Mouse (Mus musculus) splenic B cell, adult 2 months (primary cell): ENCODE results near the gene Nhlrc1.
A peak's percentile ranks its signal among the peaks of the same experiment; 100 is the strongest.

Experiments used
- DNase-seq: peaks from one replicate; pipeline ENCODE4 v3.0.0-alpha.2; 2011; ENCODE audit warnings: low read depth, low spot score
- H3K27me3 ChIP-seq: 2 replicates; pipeline ENCODE4 v1.6.1; 2012; ENCODE audit warnings: mild to moderate bottlenecking, low read length, moderate library complexity, mixed read lengths; ENCODE audit not compliant: control insufficient read depth, poor library complexity, insufficient read depth, severe bottlenecking
- H3K36me3 ChIP-seq: 2 replicates; pipeline ENCODE4 v1.6.1; 2012; ENCODE audit warnings: mild to moderate bottlenecking, low read length, moderate library complexity, mixed read lengths; ENCODE audit not compliant: control insufficient read depth, poor library complexity, insufficient read depth, severe bottlenecking

Nhlrc1 gene

DNA sequence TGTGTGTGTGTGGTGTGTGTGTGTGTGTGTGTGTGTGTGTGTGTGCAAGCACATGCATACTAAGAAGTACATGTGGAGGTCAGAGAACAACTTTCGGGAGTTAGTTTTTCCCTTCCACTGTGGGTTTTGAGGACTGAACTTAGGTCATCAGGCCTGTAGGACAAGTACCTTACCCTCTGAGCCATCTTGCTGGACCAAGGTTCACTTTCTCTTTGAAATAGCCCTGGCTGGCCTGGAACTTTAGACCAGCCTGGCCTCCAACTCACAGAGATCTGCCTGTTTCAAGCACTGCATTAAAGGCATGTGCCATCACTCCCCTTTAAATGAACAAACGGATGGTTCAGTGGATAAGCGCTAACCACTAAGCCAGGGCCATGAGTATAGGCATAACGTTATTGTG, 19.0 kb upstream of the Nhlrc1 start:
- H3K27me3 ChIP-seq: no peaks in the 10 kb centered on the region
- H3K36me3 ChIP-seq: no peaks in the 10 kb centered on the region
- DNase-seq: no peak

DNA sequence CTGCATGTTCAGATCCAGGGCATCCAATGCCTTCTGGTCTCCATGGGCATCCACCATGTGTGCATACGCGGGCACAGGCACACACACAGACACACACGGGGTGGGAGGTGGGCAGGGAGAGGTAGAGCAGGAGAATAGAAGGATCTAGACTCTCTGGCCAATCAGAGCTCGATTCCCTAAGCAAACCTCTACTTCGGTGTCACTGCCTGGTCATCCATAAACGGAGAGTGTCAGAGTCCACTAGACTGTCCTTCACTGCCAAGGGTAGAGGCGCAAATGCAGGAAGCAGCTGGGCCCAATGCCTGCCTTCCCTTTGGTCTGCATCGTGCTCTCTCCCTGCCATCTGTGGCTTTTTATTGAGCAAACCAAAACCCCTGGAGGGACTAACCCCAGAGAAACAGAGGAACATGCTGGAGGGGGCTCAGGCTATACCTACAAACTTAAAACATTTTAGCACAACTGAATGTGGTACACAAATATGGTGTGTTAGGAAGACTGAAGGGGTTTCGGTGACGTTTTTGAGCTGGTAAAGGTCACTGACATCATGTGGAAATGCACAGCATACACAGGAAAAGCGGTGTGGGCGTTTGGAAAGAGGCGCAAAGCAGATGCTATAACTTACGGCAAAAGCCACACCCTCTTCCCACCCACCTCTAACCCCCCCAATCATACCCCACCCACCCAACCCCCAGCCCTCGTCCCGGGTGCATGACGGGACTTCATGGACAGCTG, 15.9 kb upstream of the Nhlrc1 start:
- no peak for DNase-seq
- no peaks in the 10 kb centered on the region for H3K36me3 ChIP-seq
- H3K27me3 ChIP-seq: no peaks in the 10 kb centered on the region

DNA sequence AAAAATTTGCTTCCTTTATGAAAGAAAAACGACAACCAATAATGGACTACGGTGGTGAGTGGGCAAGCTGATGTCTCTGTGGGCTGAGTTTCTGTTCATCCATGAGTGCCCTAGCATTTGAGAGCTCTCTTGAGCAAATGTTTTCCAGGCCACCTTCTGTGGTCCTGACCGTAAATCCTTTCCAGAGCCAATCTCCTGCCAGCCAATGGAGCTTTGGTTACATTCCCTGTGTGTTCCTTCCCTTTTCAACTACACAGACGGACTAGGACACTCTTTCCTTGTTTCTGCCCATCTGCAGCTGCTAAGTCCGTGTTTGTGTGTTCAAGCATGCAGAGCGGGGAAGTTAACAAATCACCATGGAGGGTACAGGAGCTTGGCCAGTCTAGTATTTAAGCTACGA, 6.1 kb upstream of the Nhlrc1 start:
- H3K36me3 ChIP-seq: no peaks in the 10 kb centered on the region
- H3K27me3 ChIP-seq: no peaks in the 10 kb centered on the region
- DNase-seq: no peak

DNA sequence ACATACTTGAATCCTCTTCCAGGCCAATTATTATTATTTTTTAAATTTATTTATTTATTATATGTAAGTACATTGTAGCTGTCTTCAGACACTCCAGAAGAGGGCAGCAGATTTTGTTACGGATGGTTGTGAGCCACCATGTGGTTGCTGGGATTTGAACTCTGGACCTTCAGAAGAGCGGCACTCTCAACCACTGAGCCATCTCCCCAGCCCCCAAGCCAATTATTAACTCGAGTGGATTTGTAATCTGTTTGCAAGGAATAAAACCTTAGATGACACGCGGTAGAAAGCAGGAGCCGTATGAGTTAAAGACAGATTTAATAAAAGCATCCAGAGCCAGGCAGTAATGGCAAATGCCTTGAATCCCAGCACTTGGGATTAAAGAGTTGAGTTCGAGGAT, 5.1 kb upstream of the Nhlrc1 start:
- no peak for DNase-seq
- Histone ChIP-seq H3K27me3 (no peaks in the 10 kb centered on the region), H3K36me3 (no peaks in the 10 kb centered on the region)

DNA sequence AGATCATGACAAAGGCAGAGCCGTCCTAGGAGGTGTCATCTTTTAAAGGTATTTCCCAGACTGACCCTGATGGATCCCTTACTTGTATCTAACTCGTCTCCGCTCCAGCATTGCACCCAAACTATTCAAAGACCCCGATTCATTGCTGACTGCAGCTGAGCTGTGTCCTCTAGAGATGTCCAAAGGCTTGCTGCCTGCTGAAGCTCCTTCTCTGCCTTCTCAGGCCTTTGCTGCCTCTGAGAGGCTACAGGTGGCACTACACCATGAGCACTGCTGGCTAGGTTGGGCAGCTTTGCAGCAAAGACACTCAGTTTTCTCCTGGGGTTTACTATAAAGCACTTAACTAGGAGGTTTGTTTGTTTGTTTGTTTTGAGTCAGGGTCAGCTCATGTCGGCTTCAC, 2.6 kb upstream of the Nhlrc1 start:
- peak; percentile 20 for DNase-seq
- Histone ChIP-seq H3K27me3 (no peaks in the 10 kb centered on the region), H3K36me3 (no peaks in the 10 kb centered on the region)

DNA sequence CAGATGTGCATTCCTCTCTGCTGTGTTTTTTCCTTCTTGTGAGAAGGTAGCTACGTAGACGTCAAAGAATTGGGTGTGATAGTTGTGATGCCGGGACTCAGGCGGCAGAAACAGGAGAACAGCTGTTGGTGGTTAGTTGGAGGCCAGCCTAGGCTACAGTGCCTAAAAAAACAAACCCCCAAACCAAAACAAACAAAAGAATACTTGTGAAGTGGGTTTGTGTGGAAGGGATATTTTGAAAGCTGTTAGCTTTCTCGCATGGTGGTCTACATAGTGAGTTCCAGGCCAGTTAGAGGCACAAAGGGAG, 498 bp upstream of the Nhlrc1 start:
- Histone ChIP-seq H3K27me3 (no peaks in the 10 kb centered on the region), H3K36me3 (no peaks in the 10 kb centered on the region)
- no peak for DNase-seq

DNA sequence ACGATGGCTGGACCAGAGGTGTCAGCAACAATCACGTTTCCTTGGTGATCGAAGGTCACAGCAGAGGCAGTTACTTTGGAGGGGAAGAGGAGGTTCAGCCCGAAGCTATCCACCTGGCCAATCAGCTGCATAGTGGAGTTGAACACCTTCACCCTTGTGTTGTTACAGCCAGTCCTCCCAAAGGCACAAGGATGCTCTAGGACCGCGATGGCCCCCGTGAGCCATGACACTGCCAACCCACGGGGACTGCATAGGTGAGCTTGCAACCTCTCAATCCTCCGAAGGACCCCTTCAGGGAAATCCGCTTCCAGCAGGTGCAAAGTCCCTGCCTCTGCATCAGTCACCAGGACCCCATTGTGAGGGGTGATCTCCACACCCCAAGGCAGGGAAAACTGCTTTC, 910 bp downstream of the Nhlrc1 start:
- H3K27me3 ChIP-seq: no peaks in the 10 kb centered on the region
- DNase-seq: no peak
- H3K36me3 ChIP-seq: no peaks in the 10 kb centered on the region

DNA sequence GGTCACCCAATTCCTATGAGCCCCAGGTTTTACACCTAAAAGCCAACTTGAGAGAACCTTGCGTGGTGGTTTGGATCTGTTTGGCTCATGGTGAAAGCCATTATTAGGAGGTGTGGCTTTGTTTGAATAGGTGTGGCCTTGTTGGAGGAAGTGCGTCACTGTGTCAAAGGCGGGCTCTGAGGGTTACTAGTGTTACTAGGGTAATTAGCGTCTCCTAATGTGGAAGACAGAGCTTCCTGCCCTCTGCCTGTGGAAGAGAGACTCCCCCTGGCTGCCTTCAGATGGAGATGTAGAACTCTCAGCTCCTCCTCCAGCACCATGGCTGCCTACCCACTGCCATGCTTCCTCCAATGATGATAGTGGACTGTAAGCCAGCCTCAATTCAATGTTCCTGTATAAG, 13.1 kb downstream of the Nhlrc1 start:
- Histone ChIP-seq H3K27me3 (no peaks in the 10 kb centered on the region), H3K36me3 (no peaks in the 10 kb centered on the region)
- no peak for DNase-seq

DNA sequence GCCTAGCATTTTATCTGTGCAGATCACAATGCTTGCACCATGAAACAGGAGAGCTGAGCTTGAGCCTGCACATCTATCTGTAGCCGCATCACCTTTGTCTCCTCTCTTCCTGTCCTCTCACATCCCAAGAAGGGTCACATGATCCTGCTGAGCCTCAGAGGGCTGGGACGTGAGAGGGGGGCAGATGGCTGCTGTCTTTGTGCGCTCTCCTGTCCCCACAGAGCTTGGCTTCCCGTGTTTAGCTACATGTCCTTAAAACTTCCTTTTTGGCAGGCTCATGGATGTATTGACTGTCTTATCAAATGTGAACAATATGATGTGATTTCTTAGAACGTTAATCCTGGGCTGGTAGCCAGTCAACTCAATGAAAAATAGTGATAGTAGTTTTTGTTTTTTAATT, 15.2 kb downstream of the Nhlrc1 start:
- no peaks in the 10 kb centered on the region for H3K27me3 ChIP-seq
- H3K36me3 ChIP-seq: no peaks in the 10 kb centered on the region
- no peak for DNase-seq

DNA sequence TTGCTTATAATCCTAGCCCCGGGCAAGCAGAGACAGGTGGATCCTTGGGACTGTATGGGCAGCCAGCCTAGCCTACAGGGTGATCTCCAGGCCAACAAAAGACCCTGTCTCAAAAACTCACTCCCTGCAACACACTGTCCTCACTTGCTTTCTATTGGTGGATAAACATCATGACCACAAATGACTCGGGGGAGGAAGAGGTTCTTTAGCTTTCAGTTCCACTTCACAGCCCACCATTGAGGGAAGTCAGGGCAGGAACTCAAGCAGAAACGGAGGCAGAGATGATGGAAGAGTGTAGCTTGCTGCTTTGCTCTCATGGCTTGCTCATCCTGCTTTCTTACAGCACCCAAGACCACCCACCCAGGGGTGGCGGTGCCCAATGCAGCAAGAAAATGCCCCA, 17.3 kb downstream of the Nhlrc1 start:
- no peaks in the 10 kb centered on the region for H3K27me3 ChIP-seq
- no peaks in the 10 kb centered on the region for H3K36me3 ChIP-seq
- DNase-seq: no peak

DNA sequence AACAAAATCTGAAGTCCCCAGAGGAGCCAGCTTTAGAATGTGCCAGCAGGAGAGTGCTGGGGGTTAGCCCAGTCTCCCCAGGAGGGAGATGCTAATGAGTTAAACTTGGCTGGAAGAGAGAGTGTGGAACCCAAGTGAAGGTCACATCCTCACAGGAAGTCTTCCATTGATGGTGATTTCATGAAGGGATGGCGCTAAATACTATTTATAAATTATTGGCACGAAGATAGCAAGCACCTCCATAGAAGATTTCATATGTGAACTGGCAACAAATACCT, 21.4 kb downstream of the Nhlrc1 start:
- H3K27me3 ChIP-seq: no peaks in the 10 kb centered on the region
- H3K36me3 ChIP-seq: no peaks in the 10 kb centered on the region
- DNase-seq: no peak

DNA sequence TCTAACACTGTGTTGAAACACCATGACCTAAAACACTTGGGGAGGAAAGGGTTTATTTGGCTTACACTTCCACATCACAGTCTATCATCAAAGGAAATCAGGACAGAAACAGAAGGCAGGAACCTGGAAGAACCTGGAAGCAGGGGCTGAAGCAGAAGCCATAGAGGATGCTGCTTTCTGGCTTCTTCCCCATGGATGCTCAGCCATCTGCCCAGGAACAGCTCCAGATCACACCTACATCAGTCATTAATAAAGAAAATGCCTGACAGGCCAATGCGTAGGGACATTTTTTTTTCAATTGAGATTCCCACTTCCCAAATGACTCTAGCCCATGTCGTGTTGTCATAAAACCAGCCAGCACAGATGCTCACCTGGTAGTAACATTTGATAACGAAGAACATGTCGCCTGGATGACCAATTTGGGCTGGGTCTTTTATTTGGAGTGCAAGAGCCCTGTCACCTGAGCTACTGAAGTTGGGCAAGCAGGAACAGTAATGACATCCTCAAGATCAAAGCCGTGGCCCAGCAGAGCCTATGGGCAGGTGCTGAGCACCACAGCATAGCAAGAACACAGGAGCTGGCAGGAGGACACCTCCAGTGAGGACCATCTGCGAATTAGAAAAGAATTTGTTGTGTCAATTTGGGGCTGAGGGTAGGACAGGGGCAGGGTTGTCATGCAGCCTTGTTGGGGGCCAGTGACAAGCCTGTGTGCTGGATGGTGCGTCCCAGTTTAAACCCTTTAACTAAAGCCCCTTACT, 22.0 kb downstream of the Nhlrc1 start:
- Histone ChIP-seq H3K36me3 (no peaks in the 10 kb centered on the region), H3K27me3 (no peaks in the 10 kb centered on the region)
- no peak for DNase-seq

DNA sequence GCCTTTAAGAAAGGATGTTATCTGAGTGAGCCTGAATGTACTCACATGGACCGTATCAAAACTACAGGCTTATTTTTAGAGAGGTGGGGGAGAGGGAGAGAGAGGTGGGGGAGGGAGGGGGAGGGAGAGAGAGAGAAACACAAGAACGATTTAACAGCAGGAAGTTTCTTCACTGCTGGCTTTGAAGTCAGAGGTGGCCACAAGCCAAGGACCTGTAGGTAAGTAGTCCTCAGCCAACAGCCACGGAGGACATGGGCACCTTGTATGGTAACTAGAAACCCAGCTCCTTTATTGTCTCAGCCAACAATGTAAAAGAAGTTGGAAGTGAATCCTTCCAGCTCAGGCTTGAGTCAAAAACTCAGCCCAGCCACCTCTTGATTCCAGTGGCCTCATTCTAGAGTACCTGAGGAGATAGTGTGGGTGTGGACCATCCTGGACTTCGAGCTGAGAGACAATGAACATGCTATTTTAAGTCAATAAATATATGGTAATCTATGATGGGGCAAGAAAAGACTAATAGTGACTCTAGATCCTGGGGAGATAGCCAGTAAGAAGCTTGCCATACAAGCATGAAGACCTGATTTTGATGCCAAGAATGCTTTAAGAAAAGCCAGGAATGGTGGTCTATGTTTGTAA, 24.2 kb downstream of the Nhlrc1 start:
- no peak for DNase-seq
- H3K36me3 ChIP-seq: no peaks in the 10 kb centered on the region
- no peaks in the 10 kb centered on the region for H3K27me3 ChIP-seq

DNA sequence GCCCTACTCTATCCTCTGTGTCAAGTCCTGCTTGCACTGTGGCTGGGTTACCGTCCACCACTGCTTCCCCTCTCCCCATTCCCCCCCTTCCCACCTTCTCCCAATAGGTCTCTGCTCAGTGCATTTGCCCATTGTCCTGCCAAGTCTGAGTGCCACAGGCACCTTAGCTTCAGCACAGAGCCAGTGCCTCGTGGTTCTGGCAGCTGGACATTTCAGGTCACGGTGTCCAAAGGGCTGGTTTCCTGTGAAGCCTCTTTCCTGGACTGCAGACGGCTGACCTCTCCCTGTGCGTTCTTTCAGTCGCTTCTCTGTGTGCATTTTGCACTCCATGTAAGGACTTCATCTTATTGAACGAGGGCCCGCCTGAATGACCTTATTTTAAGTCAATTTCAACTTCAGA, 26.7 kb downstream of the Nhlrc1 start:
- no peak for DNase-seq
- no peaks in the 10 kb centered on the region for H3K36me3 ChIP-seq
- no peaks in the 10 kb centered on the region for H3K27me3 ChIP-seq

DNA sequence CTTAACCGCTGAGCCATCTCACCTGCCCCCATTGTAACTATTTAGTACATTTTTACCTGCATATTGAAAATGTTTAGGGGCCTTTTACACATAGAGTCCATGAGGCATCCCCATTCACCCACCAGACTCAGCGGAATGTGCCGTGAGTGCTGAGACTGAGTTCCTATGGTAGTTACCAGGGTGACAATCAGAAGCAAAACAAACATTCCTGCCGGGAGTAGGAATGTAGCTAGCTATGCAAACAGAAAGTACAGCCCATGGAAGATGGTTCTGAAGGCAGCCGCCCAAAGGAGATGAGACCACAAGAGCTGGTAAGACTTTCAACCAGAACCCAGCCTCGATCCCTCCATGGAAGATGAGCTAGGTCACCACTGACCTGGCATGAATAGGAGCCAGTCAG, 28.4 kb downstream of the Nhlrc1 start:
- no peak for DNase-seq
- Histone ChIP-seq H3K27me3 (no peaks in the 10 kb centered on the region; the same call in 1 of the 2 replicates), H3K36me3 (no peaks in the 10 kb centered on the region)
